Mouse (Mus musculus) intestine, embryonic 15.5 days (tissue): ENCODE results near the gene Snx29. TPM values are rescaled to one million over a fixed set of nuclear protein-coding genes. Genes with fewer than 3 reads are reported as not detected.

Experiments used
- ATAC-seq: fragments of 200-750 bp; cut with Nextera tagmentation; 2 replicates; pipeline ENCODE4 v1.8.0; 2017; ENCODE audit warnings: moderate TSS enrichment, moderate library complexity
- H3K27ac ChIP-seq: fragments of 300-500 bp; sonication (generic); 2 replicates; pipeline ENCODE4 v1.5.1; 2015; ENCODE audit warnings: mild to moderate bottlenecking, inconsistent platforms
- H3K27me3 ChIP-seq: fragments of 300-500 bp; sonication (generic); replicated peaks from 2 replicates; pipeline ENCODE4 v1.6.1; 2015; ENCODE audit warnings: inconsistent platforms
- H3K36me3 ChIP-seq: fragments of 300-500 bp; sonication (generic); 2 replicates; pipeline ENCODE4 v1.6.1; 2015; ENCODE audit warnings: inconsistent platforms
- H3K4me1 ChIP-seq: fragments of 300-500 bp; sonication (generic); replicated peaks from 2 replicates; pipeline ENCODE4 v1.6.1; 2015; ENCODE audit warnings: inconsistent platforms
- H3K4me2 ChIP-seq: fragments of 300-500 bp; sonication (generic); replicated peaks from 2 replicates; pipeline ENCODE4 v1.6.1; 2015; ENCODE audit warnings: mild to moderate bottlenecking, inconsistent platforms
- H3K4me3 ChIP-seq: fragments of 300-500 bp; sonication (generic); replicated peaks from 2 replicates; pipeline ENCODE4 v1.5.1; 2015; ENCODE audit warnings: inconsistent platforms
- H3K9ac ChIP-seq: fragments of 300-500 bp; sonication (generic); 2 replicates; pipeline ENCODE4 v1.6.1; 2015; ENCODE audit warnings: inconsistent platforms
- H3K9me3 ChIP-seq: fragments of 300-500 bp; sonication (generic); 2 replicates; pipeline ENCODE4 v1.6.1; 2016; ENCODE audit warnings: inconsistent platforms
- WGBS: fragments of 180-500 bp; shearing (Covaris S2); methylation state at CpG from one replicate; pipeline ENCODE4 v1.1.7; 2015; 5-methylcytosine and 5-hydroxymethylcytosine counted together
- polyA plus RNA-seq: library from polyadenylated mRNA; unstranded; fragments of >200 nt; fragmentation: Nextera tagmentation; extraction: Ambion mirVana; gene quantifications from 2 replicates; pipeline ENCODE4 v1.2.1, GENCODE M21; 2015

Gene Snx29
- polyA plus RNA-seq, 1 experiment from 2014 or later: 5.7 TPM

- no peak overlapping the region for H3K27ac ChIP-seq
- H3K4me2 ChIP-seq: no peak overlapping the region
- no peaks in the 10 kb centered on the region for H3K4me1 ChIP-seq
- no peaks in the 10 kb centered on the region for H3K36me3 ChIP-seq
- no peak overlapping the region for H3K9ac ChIP-seq
- no peaks in the 10 kb centered on the region for H3K9me3 ChIP-seq
- no peaks in the 10 kb centered on the region for H3K27me3 ChIP-seq
- ATAC-seq: no peak
- H3K4me3 ChIP-seq: no peak overlapping the region
- WGBS: 91% methylated on average over 7 of the region's 7 CpGs
These were observed 307.0 kb downstream of the Snx29 start for GRCm38 (mm10) chr16:11629704-11630103.

- H3K4me2 ChIP-seq: no peak overlapping the region
- no peak overlapping the region for H3K27ac ChIP-seq
- ATAC-seq: no peak
- 53% methylated on average over 5 of the region's 5 CpGs for WGBS
- no peak overlapping the region for H3K4me3 ChIP-seq
- H3K9me3 ChIP-seq: no peaks in the 10 kb centered on the region
- H3K36me3 ChIP-seq: no peaks in the 10 kb centered on the region
- no peak overlapping the region for H3K9ac ChIP-seq
- H3K4me1 ChIP-seq: no peaks in the 10 kb centered on the region
- H3K27me3 ChIP-seq: no peaks in the 10 kb centered on the region
These were observed 307.8 kb downstream of the Snx29 start for GRCm38 (mm10) chr16:11630489-11630888.

GRCm38 (mm10) chr16:11632205-11632747 lies 309.6 kb downstream of the Snx29 start:
- no peak for ATAC-seq
- Histone ChIP-seq H3K36me3 (no peaks in the 10 kb centered on the region), H3K4me2 (no peak overlapping the region), H3K27me3 (no peaks in the 10 kb centered on the region), H3K4me3 (no peak overlapping the region), H3K27ac (no peak overlapping the region), H3K4me1 (peaks cover 13% of the 10 kb centered on the region), H3K9ac (no peak overlapping the region), H3K9me3 (no peaks in the 10 kb centered on the region)
- 68% methylated on average over 2 of the region's 2 CpGs for WGBS

- Histone ChIP-seq H3K27me3 (no peaks in the 10 kb centered on the region), H3K9ac (no peak overlapping the region), H3K27ac (0 out of 2 replicates have a peak overlapping the region, but pooled peaks have one; percentile 37), H3K4me2 (no peak overlapping the region), H3K9me3 (no peaks in the 10 kb centered on the region), H3K36me3 (no peaks in the 10 kb centered on the region), H3K4me1 (peaks cover 14% of the 10 kb centered on the region), H3K4me3 (no peak overlapping the region)
- WGBS: 55% methylated on average over 7 of the region's 7 CpGs
- ATAC-seq: no peak; the same call in 1 of the 2 replicates
These were observed 313.6 kb downstream of the Snx29 start for GRCm38 (mm10) chr16:11636196-11636733.

- no peaks in the 10 kb centered on the region for H3K36me3 ChIP-seq
- peaks cover 14% of the 10 kb centered on the region for H3K4me1 ChIP-seq
- H3K9ac ChIP-seq: no peak overlapping the region
- H3K27ac ChIP-seq: peak overlapping the region; percentile 37
- no peak overlapping the region for H3K4me2 ChIP-seq
- WGBS: 16% methylated on average over 3 of the region's 3 CpGs
- no peak for ATAC-seq
- no peaks in the 10 kb centered on the region for H3K27me3 ChIP-seq
- H3K9me3 ChIP-seq: no peaks in the 10 kb centered on the region
- H3K4me3 ChIP-seq: no peak overlapping the region
These were observed 314.2 kb downstream of the Snx29 start for GRCm38 (mm10) chr16:11636902-11637301.

GRCm38 (mm10) chr16:11637794-11638193 lies 315.1 kb downstream of the Snx29 start:
- Histone ChIP-seq H3K4me3 (no peak overlapping the region), H3K4me2 (no peak overlapping the region), H3K4me1 (peaks cover 14% of the 10 kb centered on the region), H3K36me3 (no peaks in the 10 kb centered on the region), H3K27me3 (no peaks in the 10 kb centered on the region), H3K9me3 (no peaks in the 10 kb centered on the region), H3K9ac (no peak overlapping the region), H3K27ac (no peak overlapping the region)
- ATAC-seq: no peak

- WGBS: 71% methylated on average over 1 of the region's 1 CpGs
- ATAC-seq: no peak
- H3K27me3 ChIP-seq: no peaks in the 10 kb centered on the region
- H3K4me1 ChIP-seq: peaks cover 14% of the 10 kb centered on the region
- no peak overlapping the region for H3K27ac ChIP-seq
- H3K4me2 ChIP-seq: no peak overlapping the region
- no peak overlapping the region for H3K4me3 ChIP-seq
- no peaks in the 10 kb centered on the region for H3K36me3 ChIP-seq
- H3K9ac ChIP-seq: no peak overlapping the region
- H3K9me3 ChIP-seq: no peaks in the 10 kb centered on the region
These were observed 316.0 kb downstream of the Snx29 start for GRCm38 (mm10) chr16:11638739-11639138.

GRCm38 (mm10) chr16:11639936-11640335 lies 317.2 kb downstream of the Snx29 start:
- no peak overlapping the region for H3K4me2 ChIP-seq
- peaks cover 14% of the 10 kb centered on the region for H3K4me1 ChIP-seq
- H3K27ac ChIP-seq: no peak overlapping the region
- ATAC-seq: no peak
- no peaks in the 10 kb centered on the region for H3K9me3 ChIP-seq
- no peak overlapping the region for H3K4me3 ChIP-seq
- H3K27me3 ChIP-seq: no peaks in the 10 kb centered on the region
- no peak overlapping the region for H3K9ac ChIP-seq
- WGBS: 94% methylated on average over 8 of the region's 8 CpGs
- no peaks in the 10 kb centered on the region for H3K36me3 ChIP-seq

- 59% methylated on average over 6 of the region's 6 CpGs for WGBS
- no peaks in the 10 kb centered on the region for H3K27me3 ChIP-seq
- H3K27ac ChIP-seq: no peak overlapping the region
- no peaks in the 10 kb centered on the region; the same call in 1 of the 2 replicates for H3K4me1 ChIP-seq
- ATAC-seq: no peak
- no peaks in the 10 kb centered on the region for H3K36me3 ChIP-seq
- H3K4me2 ChIP-seq: no peak overlapping the region
- H3K4me3 ChIP-seq: no peak overlapping the region
- H3K9me3 ChIP-seq: no peaks in the 10 kb centered on the region
- no peak overlapping the region for H3K9ac ChIP-seq
These were observed 320.9 kb downstream of the Snx29 start for GRCm38 (mm10) chr16:11643603-11644002.

- 79% methylated on average over 2 of the region's 2 CpGs for WGBS
- Histone ChIP-seq H3K9me3 (no peaks in the 10 kb centered on the region), H3K9ac (no peak overlapping the region), H3K4me2 (no peak overlapping the region), H3K27ac (no peak overlapping the region), H3K4me3 (no peak overlapping the region), H3K4me1 (no peaks in the 10 kb centered on the region; the same call in 1 of the 2 replicates), H3K36me3 (no peaks in the 10 kb centered on the region), H3K27me3 (no peaks in the 10 kb centered on the region)
- no peak for ATAC-seq
These were observed 321.7 kb downstream of the Snx29 start for GRCm38 (mm10) chr16:11644399-11644798.

GRCm38 (mm10) chr16:11645668-11646067 lies 323.0 kb downstream of the Snx29 start:
- Histone ChIP-seq H3K9ac (no peak overlapping the region), H3K9me3 (no peaks in the 10 kb centered on the region), H3K27me3 (no peaks in the 10 kb centered on the region), H3K4me2 (no peak overlapping the region), H3K4me3 (no peak overlapping the region), H3K4me1 (no peaks in the 10 kb centered on the region; the same call in 1 of the 2 replicates), H3K36me3 (no peaks in the 10 kb centered on the region), H3K27ac (no peak overlapping the region)
- 16% methylated on average over 4 of the region's 4 CpGs for WGBS
- no peak; the same call in 1 of the 2 replicates for ATAC-seq

- 83% methylated on average over 4 of the region's 4 CpGs for WGBS
- ATAC-seq: no peak
- no peak overlapping the region for H3K4me2 ChIP-seq
These were observed 324.1 kb downstream of the Snx29 start for GRCm38 (mm10) chr16:11646745-11647289.

GRCm38 (mm10) chr16:11648169-11648688 lies 325.5 kb downstream of the Snx29 start:
- Histone ChIP-seq H3K9me3 (no peaks in the 10 kb centered on the region), H3K27ac (no peak overlapping the region), H3K27me3 (no peaks in the 10 kb centered on the region), H3K4me2 (no peak overlapping the region), H3K9ac (no peak overlapping the region), H3K4me3 (no peak overlapping the region), H3K4me1 (no peaks in the 10 kb centered on the region; the same call in 1 of the 2 replicates), H3K36me3 (no peaks in the 10 kb centered on the region)
- 84% methylated on average over 1 of the region's 1 CpGs for WGBS
- ATAC-seq: no peak

More at GRCm38 (mm10) chr16:11646745-11647289, 324.1 kb downstream of the Snx29 start:
- Histone ChIP-seq H3K9ac (no peak overlapping the region), H3K9me3 (no peaks in the 10 kb centered on the region), H3K4me1 (no peaks in the 10 kb centered on the region; the same call in 1 of the 2 replicates), H3K27ac (no peak overlapping the region), H3K27me3 (no peaks in the 10 kb centered on the region), H3K4me3 (no peak overlapping the region), H3K36me3 (no peaks in the 10 kb centered on the region)
